Mouse (Mus musculus) midbrain, embryonic 14.5 days (tissue): Measurements from ENCODE around the gene Smyd3. TPM values are rescaled to one million over a fixed set of nuclear protein-coding genes. Genes with fewer than 3 reads are reported as not detected.

Experiments used
- ATAC-seq: fragments of 200-750 bp; cut with Nextera tagmentation; 2 replicates; pipeline ENCODE4 v1.8.0; 2017; ENCODE audit warnings: moderate number of reproducible peaks, moderate library complexity; ENCODE audit not compliant: low FRiP score, low TSS enrichment
- DNase-seq: peaks from one replicate; pipeline ENCODE4 v3.0.0-alpha.2; 2015
- H3K27ac ChIP-seq: fragments of 300-500 bp; sonication (generic); replicated peaks from 2 replicates; pipeline ENCODE4 v1.5.1; 2014; ENCODE audit warnings: mild to moderate bottlenecking, low read depth, low read length, moderate library complexity
- H3K27me3 ChIP-seq: fragments of 300-500 bp; sonication (generic); 2 replicates; pipeline ENCODE4 v1.6.1; 2014; ENCODE audit warnings: low read length, control low read depth, mixed read lengths; ENCODE audit not compliant: control insufficient read depth, insufficient read depth
- H3K36me3 ChIP-seq: fragments of 300-500 bp; sonication (generic); 2 replicates; pipeline ENCODE4 v1.6.1; 2014; ENCODE audit warnings: low read length, control low read depth; ENCODE audit not compliant: control insufficient read depth, insufficient read depth
- H3K4me1 ChIP-seq: fragments of 300-500 bp; sonication (generic); 2 replicates; pipeline ENCODE4 v1.6.1; 2014; ENCODE audit warnings: mild to moderate bottlenecking, antibody characterized with exemption, low read length, control low read depth; ENCODE audit not compliant: control insufficient read depth, insufficient read depth
- H3K4me2 ChIP-seq: fragments of 300-500 bp; sonication (generic); 2 replicates; pipeline ENCODE4 v1.6.1; 2014; ENCODE audit warnings: mild to moderate bottlenecking, low read length, moderate library complexity
- H3K4me3 ChIP-seq: fragments of 300-500 bp; sonication (generic); replicated peaks from 2 replicates; pipeline ENCODE4 v1.5.1; 2014; ENCODE audit warnings: low read depth, low read length
- H3K9ac ChIP-seq: fragments of 300-500 bp; sonication (generic); replicated peaks from 2 replicates; pipeline ENCODE4 v1.6.1; 2014; ENCODE audit warnings: mild to moderate bottlenecking, low read length, moderate library complexity
- H3K9me3 ChIP-seq: fragments of 300-500 bp; sonication (generic); 2 replicates; pipeline ENCODE4 v1.6.1; 2016; ENCODE audit warnings: low read length, control low read depth, mixed read lengths; ENCODE audit not compliant: control insufficient read depth
- WGBS: fragments of 180-500 bp; shearing (Covaris S2); extraction: QIAGEN DNeasy Blood & Tissue Kit; methylation state at CpG from one replicate; pipeline ENCODE4 v1.1.7; 2014; 5-methylcytosine and 5-hydroxymethylcytosine counted together
- polyA plus RNA-seq: library from polyadenylated mRNA; unstranded; fragments of >200 nt; fragmentation: Nextera tagmentation; extraction: Ambion mirVana; gene quantifications from 2 replicates; pipeline ENCODE4 v1.2.1, GENCODE M21; 2014

Gene Smyd3
- polyA plus RNA-seq, 1 experiment from 2014 or later, result 21.5 TPM

DNA sequence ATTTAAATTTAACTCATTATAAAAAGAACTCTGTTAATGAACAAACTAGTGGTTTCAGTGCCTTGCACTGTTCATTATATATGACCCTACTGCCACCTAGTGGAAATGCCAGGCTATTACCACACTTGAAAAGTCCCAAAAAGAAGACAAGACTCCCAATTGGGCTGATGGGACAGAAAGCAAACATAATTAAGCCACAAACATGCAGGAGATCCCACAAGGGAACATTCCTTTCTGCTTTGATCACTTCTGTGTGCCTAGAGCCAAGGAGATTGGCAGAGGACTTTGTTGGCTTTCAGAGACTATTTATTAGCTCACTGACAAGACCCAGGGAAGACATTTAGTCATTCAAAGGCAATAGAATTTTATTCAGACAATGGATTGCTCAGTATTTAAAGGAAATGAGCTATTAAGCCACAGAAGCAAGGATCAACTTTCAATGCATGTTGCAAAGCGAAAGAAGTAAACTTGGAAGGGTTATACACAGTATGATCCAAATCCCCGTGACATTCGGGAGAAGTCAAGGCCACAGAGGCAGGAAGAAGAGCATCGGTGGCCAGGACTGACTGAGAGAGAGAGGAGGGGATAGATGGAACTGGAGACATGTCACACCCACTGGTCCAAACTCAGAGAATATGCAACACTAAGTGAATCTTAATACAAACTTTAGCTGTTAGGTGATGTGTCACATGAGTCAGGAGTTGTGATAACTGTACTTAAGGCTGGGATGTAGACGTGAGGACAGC is 40.5 kb downstream of the Smyd3 start:
- DNase-seq (peak; percentile 88), ATAC-seq (peak; percentile 43; the same call in 1 of the 2 replicates)
- 76% methylated on average over 5 of the region's 5 CpGs for WGBS
- H3K27ac ChIP-seq, result no peak overlapping the region
- no peak overlapping the region for H3K4me3 ChIP-seq
- H3K4me2 ChIP-seq, result no peak overlapping the region
- H3K27me3 ChIP-seq, result no peaks in the 10 kb centered on the region
- no peaks in the 10 kb centered on the region for H3K36me3 ChIP-seq
- no peak overlapping the region for H3K9ac ChIP-seq
- H3K4me1 ChIP-seq, result no peaks in the 10 kb centered on the region
- peaks cover 5% of the 10 kb centered on the region; the same call in 1 of the 2 replicates for H3K9me3 ChIP-seq

- ATAC-seq (no peak; the same call in 1 of the 2 replicates), DNase-seq (peak; percentile 51)
- H3K4me1 ChIP-seq, result no peaks in the 10 kb centered on the region
- no peaks in the 10 kb centered on the region for H3K36me3 ChIP-seq
- no peak overlapping the region for H3K4me3 ChIP-seq
- no peak overlapping the region for H3K9ac ChIP-seq
- no peak overlapping the region for H3K4me2 ChIP-seq
- no peak overlapping the region for H3K27ac ChIP-seq
- WGBS, result 52% methylated on average over 6 of the region's 6 CpGs
- H3K27me3 ChIP-seq, result no peaks in the 10 kb centered on the region
- peaks cover 5% of the 10 kb centered on the region; the same call in 1 of the 2 replicates for H3K9me3 ChIP-seq
Observed at GRCm38 (mm10) chr1:179476461-179477156, 41.2 kb downstream of the Smyd3 start.

GRCm38 (mm10) chr1:179474776-179475175 is 43.1 kb downstream of the Smyd3 start:
- Histone ChIP-seq H3K4me2 (no peak overlapping the region), H3K36me3 (no peaks in the 10 kb centered on the region), H3K27ac (no peak overlapping the region), H3K27me3 (no peaks in the 10 kb centered on the region), H3K4me3 (no peak overlapping the region), H3K4me1 (no peaks in the 10 kb centered on the region), H3K9me3 (peaks cover 5% of the 10 kb centered on the region; the same call in 1 of the 2 replicates), H3K9ac (no peak overlapping the region)
- WGBS, result 88% methylated on average over 8 of the region's 8 CpGs
- no peak for DNase-seq
- ATAC-seq, result no peak

GRCm38 (mm10) chr1:179473920-179474643 is 43.8 kb downstream of the Smyd3 start:
- Histone ChIP-seq H3K9ac (no peak overlapping the region), H3K4me3 (no peak overlapping the region), H3K36me3 (no peaks in the 10 kb centered on the region), H3K27me3 (no peaks in the 10 kb centered on the region), H3K9me3 (peaks cover 5% of the 10 kb centered on the region; the same call in 1 of the 2 replicates), H3K4me2 (no peak overlapping the region), H3K4me1 (no peaks in the 10 kb centered on the region), H3K27ac (no peak overlapping the region)
- ATAC-seq (no peak), DNase-seq (no peak)
- 91% methylated on average over 17 of the region's 17 CpGs for WGBS

GRCm38 (mm10) chr1:179467970-179468369 is 49.9 kb downstream of the Smyd3 start:
- DNase-seq (no peak), ATAC-seq (no peak)
- no peaks in the 10 kb centered on the region for H3K4me1 ChIP-seq
- H3K36me3 ChIP-seq, result no peaks in the 10 kb centered on the region
- no peaks in the 10 kb centered on the region for H3K27me3 ChIP-seq
- no peak overlapping the region for H3K27ac ChIP-seq
- H3K4me3 ChIP-seq, result no peak overlapping the region
- peaks cover 5% of the 10 kb centered on the region; the same call in 1 of the 2 replicates for H3K9me3 ChIP-seq
- no peak overlapping the region for H3K9ac ChIP-seq
- H3K4me2 ChIP-seq, result no peak overlapping the region
- 93% methylated on average over 8 of the region's 8 CpGs for WGBS

DNA sequence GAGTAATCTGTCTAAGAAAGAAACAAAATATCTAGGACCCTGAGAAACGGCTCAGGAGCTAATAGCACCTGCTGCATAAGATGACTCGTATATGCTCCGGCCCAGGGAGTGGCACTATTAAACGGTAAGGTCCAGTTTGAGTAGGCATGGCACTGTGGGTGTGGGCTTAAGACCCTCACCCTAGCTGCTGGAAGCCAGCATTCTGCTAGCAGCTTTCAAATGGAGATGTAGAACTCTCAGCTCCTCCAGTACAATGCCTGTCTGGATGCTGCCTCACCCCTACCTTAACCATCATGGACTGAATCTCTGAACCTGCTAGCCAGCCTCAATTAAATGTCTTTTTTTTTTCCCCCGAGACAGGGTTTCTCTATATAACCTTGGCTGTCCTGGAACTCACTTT is 55.5 kb downstream of the Smyd3 start:
- WGBS, result 87% methylated on average over 5 of the region's 5 CpGs
- Histone ChIP-seq H3K27me3 (no peaks in the 10 kb centered on the region), H3K4me1 (no peaks in the 10 kb centered on the region), H3K9me3 (no peaks in the 10 kb centered on the region), H3K9ac (no peak overlapping the region), H3K4me2 (no peak overlapping the region), H3K27ac (no peak overlapping the region), H3K36me3 (no peaks in the 10 kb centered on the region), H3K4me3 (no peak overlapping the region)
- ATAC-seq (no peak), DNase-seq (no peak)

DNA sequence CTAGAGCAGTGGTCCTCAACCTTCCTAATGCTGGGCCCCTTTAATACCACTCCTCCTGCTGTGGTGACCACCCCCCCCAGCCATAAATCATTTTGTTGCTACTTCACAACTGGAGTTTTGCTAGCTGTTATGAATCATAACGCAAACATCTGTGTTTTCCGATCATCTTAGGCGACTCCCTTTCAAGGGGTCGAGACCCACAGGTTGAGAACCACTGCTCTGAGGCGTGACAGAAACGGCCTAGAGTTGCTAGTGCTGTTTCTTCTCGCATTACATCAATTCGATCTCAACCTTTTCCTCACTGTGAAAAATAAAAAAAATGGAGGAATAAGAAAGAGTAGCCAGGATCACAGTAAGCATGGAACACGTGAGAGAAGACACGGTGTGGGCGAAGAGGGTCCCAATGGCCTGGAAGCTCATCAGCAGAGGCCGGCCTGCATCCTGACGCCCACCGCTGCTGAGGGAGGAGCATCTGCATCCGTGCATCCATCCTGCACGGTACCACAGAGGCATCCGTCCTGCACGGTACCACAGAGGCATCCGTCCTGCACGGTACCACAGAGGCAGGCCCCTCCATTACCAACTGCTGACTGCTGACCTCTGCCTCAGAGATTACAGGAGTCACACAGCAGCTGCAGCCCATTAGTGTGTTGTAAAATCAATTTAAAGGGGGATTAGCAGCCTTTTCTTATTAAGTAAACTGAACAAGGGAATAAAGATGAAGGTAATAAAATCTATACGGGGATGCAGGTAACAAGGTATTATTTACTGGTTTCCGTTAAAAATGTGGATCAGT is 56.6 kb downstream of the Smyd3 start:
- no peak overlapping the region for H3K4me2 ChIP-seq
- no peaks in the 10 kb centered on the region for H3K9me3 ChIP-seq
- H3K27me3 ChIP-seq, result no peaks in the 10 kb centered on the region
- H3K9ac ChIP-seq, result no peak overlapping the region
- ATAC-seq (no peak), DNase-seq (no peak)
- no peak overlapping the region for H3K4me3 ChIP-seq
- no peaks in the 10 kb centered on the region for H3K36me3 ChIP-seq
- WGBS, result 80% methylated on average over 22 of the region's 22 CpGs
- no peaks in the 10 kb centered on the region for H3K4me1 ChIP-seq
- no peak overlapping the region for H3K27ac ChIP-seq

GRCm38 (mm10) chr1:179458987-179459368 is 58.9 kb downstream of the Smyd3 start:
- Histone ChIP-seq H3K27ac (no peak overlapping the region), H3K27me3 (no peaks in the 10 kb centered on the region), H3K9me3 (no peaks in the 10 kb centered on the region), H3K4me2 (no peak overlapping the region), H3K36me3 (no peaks in the 10 kb centered on the region), H3K4me1 (no peaks in the 10 kb centered on the region), H3K9ac (no peak overlapping the region), H3K4me3 (no peak overlapping the region)
- DNase-seq, result no peak
- ATAC-seq, result no peak
- WGBS, result 70% methylated on average over 10 of the region's 10 CpGs
